In the genomic region with DNA sequence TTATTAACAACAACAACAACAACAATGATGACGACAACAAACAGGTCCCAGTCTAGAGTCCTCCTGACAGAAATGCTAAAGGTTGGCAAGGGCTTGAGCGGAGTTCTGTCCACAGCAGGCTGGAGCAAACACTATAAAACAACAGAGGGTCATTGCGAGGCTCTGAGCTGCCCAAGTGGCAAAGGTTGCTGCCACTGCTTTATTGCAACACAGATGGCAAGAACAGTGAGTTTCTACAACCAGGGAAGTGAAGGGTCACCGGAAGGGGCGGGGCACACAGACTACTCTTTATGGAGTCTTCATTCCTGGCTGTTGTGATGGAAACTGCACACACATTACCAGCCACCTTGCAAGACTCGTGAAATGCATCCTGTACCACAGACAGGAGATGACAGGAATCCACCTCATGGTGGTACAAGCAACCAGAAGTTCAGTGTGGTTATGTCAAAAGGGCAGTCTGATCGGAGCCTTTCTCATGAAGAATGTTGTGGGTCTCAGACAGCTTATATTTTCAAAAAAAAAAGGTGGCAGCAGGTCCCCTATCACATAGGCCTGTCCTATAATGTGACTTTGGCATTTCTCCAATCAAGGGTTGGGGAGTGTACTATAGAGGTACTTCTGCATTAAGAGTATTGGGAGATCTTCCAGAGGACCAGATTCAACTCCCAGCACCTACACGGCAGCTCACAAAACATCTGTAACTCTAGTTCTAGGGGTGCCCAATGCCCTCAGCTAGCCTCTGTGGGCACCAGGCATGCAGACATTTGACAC, we compare ENCODE assay signal across 18 mouse cellular contexts. TPM values are rescaled to one million over a fixed set of nuclear protein-coding genes. Genes with fewer than 3 reads are reported as not detected.
DNase-seq lines count a peak whose midpoint lies in the region; ATAC-seq and TF ChIP-seq lines count a peak whose summit lies in the region.
"Had no signal": no experiment of that assay in that cellular context is flagged by ENCODE, and none has a peak within 500 bp of the region (broad histone marks: within the 10 kb centered on the region; RNA-seq: fewer than 3 reads in every experiment).

No protein-coding gene starts in this region.

- H3K4me2 ChIP-seq in liver, embryonic 15.5 days = no peak overlapping the region
- no peak overlapping the region for H3K4me2 ChIP-seq in liver, embryonic 11.5 days
- H3K4me2 ChIP-seq in intestine, postnatal 0 days (replicated peaks; ENCODE audit: low read depth) = no peak overlapping the region
- H3K4me2 ChIP-seq: hindbrain, embryonic 15.5 days; kidney, embryonic 15.5 days; liver, embryonic 13.5 days had no signal

- H3K9me3 ChIP-seq in liver, embryonic 15.5 days (replicated peaks) = no peaks in the 10 kb centered on the region
- H3K9me3 ChIP-seq in liver, embryonic 11.5 days (ENCODE audit: control insufficient read depth, low read length) = no peaks in the 10 kb centered on the region
- H3K9me3 ChIP-seq in intestine, postnatal 0 days (ENCODE audit: control insufficient read depth) = no peaks in the 10 kb centered on the region
- H3K9me3 ChIP-seq: hindbrain, embryonic 15.5 days; kidney, embryonic 15.5 days; liver, embryonic 13.5 days; midbrain, embryonic 10.5 days had no signal

- DNase-seq in adrenal gland, adult 2 months = peak; percentile 38
- DNase-seq in adrenal gland, postnatal 25 days = no peak
- DNase-seq in liver, embryonic 11.5 days (ENCODE audit: low spot score) = no peak
- no peak for DNase-seq in thymus, postnatal 10 days (ENCODE audit: low spot score in 2 of 2)
- no peak for DNase-seq in thymus, adult 18-20 months
- DNase-seq: cerebellum, adult 9-11 months; gastrocnemius, postnatal 10 days; heart, postnatal 10 days; liver, embryonic 13.5 days had no signal

- no peak for ATAC-seq in liver, embryonic 15.5 days (ENCODE audit: insufficient read depth)
- no peak for ATAC-seq in liver, embryonic 11.5 days (replicated peaks; ENCODE audit: low FRiP score)
- peak; percentile 79 for ATAC-seq in intestine, postnatal 0 days
- ATAC-seq in megakaryocyte, adult 5-6 weeks (ENCODE audit: poor library complexity, severe bottlenecking) = peak; percentile 66
- ATAC-seq: activated CD4-positive, CD25-positive, alpha-beta regulatory T cell, adult 4 months had no signal

- no peaks in the 10 kb centered on the region for H3K36me3 ChIP-seq in liver, embryonic 15.5 days (replicated peaks)
- no peaks in the 10 kb centered on the region for H3K36me3 ChIP-seq in liver, embryonic 11.5 days (ENCODE audit: control insufficient read depth, insufficient read depth, low read length)
- H3K36me3 ChIP-seq in intestine, postnatal 0 days (ENCODE audit: control insufficient read depth, insufficient read depth) = no peaks in the 10 kb centered on the region
- H3K36me3 ChIP-seq: hindbrain, embryonic 15.5 days; kidney, embryonic 15.5 days; liver, embryonic 13.5 days; midbrain, embryonic 10.5 days had no signal

- H3K27ac ChIP-seq in liver, embryonic 15.5 days (replicated peaks) = peak overlapping the region; percentile 29; the same call in 1 of the 2 replicates
- no peak overlapping the region for H3K27ac ChIP-seq in liver, embryonic 11.5 days (ENCODE audit: low read depth, low read length)
- H3K27ac ChIP-seq in intestine, postnatal 0 days (ENCODE audit: low read depth, low read length) = no peak overlapping the region
- H3K27ac ChIP-seq: hindbrain, embryonic 15.5 days; kidney, embryonic 15.5 days; liver, embryonic 13.5 days; midbrain, embryonic 10.5 days had no signal

- H3K4me3 ChIP-seq in liver, embryonic 15.5 days (replicated peaks) = no peak overlapping the region
- H3K4me3 ChIP-seq in liver, embryonic 11.5 days (ENCODE audit: low read depth, low read length) = no peak overlapping the region
- H3K4me3 ChIP-seq in intestine, postnatal 0 days (ENCODE audit: low read depth, low read length) = no peak overlapping the region
- H3K4me3 ChIP-seq: hindbrain, embryonic 15.5 days; kidney, embryonic 15.5 days; liver, embryonic 13.5 days; midbrain, embryonic 10.5 days; myocyte had no signal

- H3K27me3 ChIP-seq in liver, embryonic 15.5 days = no peaks in the 10 kb centered on the region
- no peaks in the 10 kb centered on the region for H3K27me3 ChIP-seq in liver, embryonic 11.5 days (replicated peaks; ENCODE audit: control insufficient read depth, insufficient read depth, low read length)
- no peaks in the 10 kb centered on the region for H3K27me3 ChIP-seq in intestine, postnatal 0 days (replicated peaks; ENCODE audit: control insufficient read depth, insufficient read depth, low read length)
- H3K27me3 ChIP-seq: CH12.LX; hindbrain, embryonic 15.5 days; kidney, embryonic 15.5 days; liver, embryonic 13.5 days had no signal

- H3K9ac ChIP-seq in liver, embryonic 15.5 days = no peak overlapping the region
- no peak overlapping the region for H3K9ac ChIP-seq in liver, embryonic 11.5 days (ENCODE audit: low read depth, low read length)
- no peak overlapping the region for H3K9ac ChIP-seq in intestine, postnatal 0 days (ENCODE audit: low read depth, low read length)
- H3K9ac ChIP-seq: hindbrain, embryonic 15.5 days; kidney, embryonic 15.5 days; liver, embryonic 13.5 days had no signal

- 0 out of 2 replicates have a peak, but pooled peaks cover 6% of the 10 kb centered on the region for H3K4me1 ChIP-seq in liver, embryonic 15.5 days (replicated peaks)
- H3K4me1 ChIP-seq in liver, embryonic 11.5 days (replicated peaks; ENCODE audit: control insufficient read depth, insufficient read depth, low read length) = no peaks in the 10 kb centered on the region
- H3K4me1 ChIP-seq in intestine, postnatal 0 days (replicated peaks; ENCODE audit: control insufficient read depth, insufficient read depth, low read length) = 0 out of 2 replicates have a peak, but pooled peaks cover 2% of the 10 kb centered on the region
- H3K4me1 ChIP-seq: hindbrain, embryonic 15.5 days had no signal

- no peak for TF ChIP-seq CTCF in intestine, postnatal 0 days (IDR thresholded peaks at IDR 0.05; ENCODE audit: low read depth)

- 59% methylated on average over 8 of the region's 8 CpGs for WGBS in liver, embryonic 15.5 days (ENCODE audit: insufficient replicate concordance)
- WGBS in liver, embryonic 11.5 days = 76% methylated on average over 8 of the region's 8 CpGs
- WGBS in intestine, postnatal 0 days = 62% methylated on average over 8 of the region's 8 CpGs

RNA-seq across cellular contexts. Expression of a gene that starts 20.2 kb away (rescaled TPM):
- 1,000 to 10,000 TPM; 1,195 to 1,389 TPM for total RNA-seq in adrenal gland, adult 2 months (2021)
- 375 and 512 TPM in 2 replicates for polyA plus RNA-seq in adrenal gland, adult 2 months (2012; rRNA removed)
- 791 and 964 TPM in 2 replicates for total RNA-seq in adrenal gland, postnatal 25 days (2021)
- 835 and 898 TPM in 2 replicates for polyA plus RNA-seq in liver, embryonic 15.5 days (2015; fragmentation: Nextera tagmentation; extraction: Ambion mirVana)
- 541 and 569 TPM in 2 replicates for polyA plus RNA-seq in liver, embryonic 11.5 days (2014; fragmentation: Nextera tagmentation; extraction: Ambion mirVana)
- 3,066 and 3,164 TPM in 2 replicates for polyA plus RNA-seq in intestine, postnatal 0 days (2015; fragmentation: Nextera tagmentation; extraction: Ambion mirVana)
- 379 and 411 TPM in 2 replicates for total RNA-seq in megakaryocyte, adult 5-6 weeks (2015)
- 330 and 438 TPM in 2 replicates for total RNA-seq in megakaryocyte, adult 5-6 weeks (2017)

RNA-seq across cellular contexts. Expression of a gene that starts 20.3 kb away (rescaled TPM):
- 10 to 100 TPM; 11.7 to 12.2 TPM for total RNA-seq in adrenal gland, adult 2 months (2021)
- 0.59 and 0.68 TPM in 2 replicates for polyA plus RNA-seq in adrenal gland, adult 2 months (2012; rRNA removed)
- total RNA-seq in adrenal gland, postnatal 25 days (2021) = 13.2 and 14.5 TPM in 2 replicates
- 4.9 and 5.8 TPM in 2 replicates for polyA plus RNA-seq in liver, embryonic 15.5 days (2015; fragmentation: Nextera tagmentation; extraction: Ambion mirVana)
- 23.5 and 24.3 TPM in 2 replicates for polyA plus RNA-seq in liver, embryonic 11.5 days (2014; fragmentation: Nextera tagmentation; extraction: Ambion mirVana)
- polyA plus RNA-seq in intestine, postnatal 0 days (2015; fragmentation: Nextera tagmentation; extraction: Ambion mirVana) = 8.2 and 8.7 TPM in 2 replicates
- 6.0 and 11.7 TPM in 2 replicates for total RNA-seq in megakaryocyte, adult 5-6 weeks (2015)
- 8.3 and 10.8 TPM in 2 replicates for total RNA-seq in megakaryocyte, adult 5-6 weeks (2017)

RNA-seq across cellular contexts. Expression of a gene that starts 26.8 kb away (rescaled TPM):
- total RNA-seq in adrenal gland, adult 2 months (2021) = 10 to 100 TPM in 1 of 2 experiments, 1 to 10 TPM in 1; 9.8 to 22.6 TPM
- polyA plus RNA-seq in adrenal gland, adult 2 months (2012; rRNA removed) = 22.4 and 32.9 TPM in 2 replicates
- 9.2 and 10.3 TPM in 2 replicates for total RNA-seq in adrenal gland, postnatal 25 days (2021)
- polyA plus RNA-seq in liver, embryonic 15.5 days (2015; fragmentation: Nextera tagmentation; extraction: Ambion mirVana) = 84.6 and 97.7 TPM in 2 replicates
- 39.7 and 40.7 TPM in 2 replicates for polyA plus RNA-seq in liver, embryonic 11.5 days (2014; fragmentation: Nextera tagmentation; extraction: Ambion mirVana)
- polyA plus RNA-seq in intestine, postnatal 0 days (2015; fragmentation: Nextera tagmentation; extraction: Ambion mirVana) = 593 and 673 TPM in 2 replicates
- total RNA-seq in megakaryocyte, adult 5-6 weeks (2015) = 1.0 TPM in 1 of 2 replicates, not detected in the other
- total RNA-seq in megakaryocyte, adult 5-6 weeks (2017) = not detected in 2 replicates
- total RNA-seq: CH12.LX had no signal

Comparison
In these comparisons a context has a peak if more than half of its experiments do, and no peak if none do; other contexts are left out.
1. ATAC-seq: peak in intestine, postnatal 0 days (single experiment) and megakaryocyte, adult 5-6 weeks (single experiment); none in liver, embryonic 15.5 days (single experiment) and liver, embryonic 11.5 days (single experiment).